Mouse (Mus musculus) liver, postnatal 0 days (tissue): Measurements from ENCODE around the gene Prkch.

ENCODE experiments used
- CTCF ChIP-seq: sonication (generic); IDR thresholded peaks from 2 replicates; pipeline ENCODE4 v1.5.1; 2016; ENCODE audit warnings: antibody characterized with exemption, low read depth
- EP300 ChIP-seq: IDR thresholded peaks from 2 replicates; pipeline ENCODE4 v1.6.1; 2016; ENCODE audit warnings: antibody characterized with exemption, low read depth, mild to moderate bottlenecking

DNA sequence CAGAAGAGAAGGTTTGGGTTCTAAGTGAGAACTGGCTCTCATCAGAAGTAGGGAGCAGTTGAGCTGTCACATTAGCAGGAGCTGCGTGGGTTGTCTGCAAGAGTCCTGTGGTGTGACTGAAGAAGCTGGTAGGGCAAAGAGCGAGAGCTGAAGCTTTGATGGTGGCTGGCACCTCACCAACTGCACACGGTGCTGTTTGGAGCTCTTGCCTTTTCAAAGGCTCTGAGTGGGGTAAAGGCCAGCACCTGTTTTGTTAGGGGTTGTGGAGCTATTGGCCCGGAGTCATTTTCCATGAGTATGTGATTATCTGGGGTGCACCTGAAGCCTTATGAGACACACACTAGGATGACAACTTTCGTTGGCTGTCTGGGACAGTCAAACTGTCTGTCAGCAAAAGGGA is 113.8 kb downstream of the Prkch start:
- TF ChIP-seq CTCF (no peak), EP300 (no peak)
